Mouse (Mus musculus) erythroblast, embryonic 14.5 days (primary cell): ENCODE data around the gene Cutc.

ENCODE experiments used
- GATA1 ChIP-seq: IDR thresholded peaks from 2 replicates; pipeline ENCODE4 v1.6.1; 2012; ENCODE audit warnings: low read length, inconsistent platforms, mixed read lengths
- TAL1 ChIP-seq: IDR thresholded peaks from 3 replicates; pipeline ENCODE4 v1.6.1; 2012; ENCODE audit warnings: low read length, inconsistent platforms, mixed read lengths

- TF ChIP-seq GATA1, result peak; percentile 50
- TF ChIP-seq TAL1, result no peak
Observed at GRCm38 (mm10) chr19:43750008-43750407, 2.8 kb upstream of the Cutc start.
